Mouse (Mus musculus): ENCODE measurements around the gene Asna1.

- TF ChIP-seq CTCF (IDR thresholded peaks at IDR 0.05; ENCODE audit: control insufficient read depth, insufficient read depth, insufficient read length) (no peak), MYOG (IDR thresholded peaks at IDR 0.05; ENCODE audit: control insufficient read depth, extremely low read depth, insufficient read length) (no peak), MAX (IDR thresholded peaks at IDR 0.05) (no peak), USF1 (IDR thresholded peaks at IDR 0.05; ENCODE audit: low read depth) (no peak), FOSL1 (IDR thresholded peaks at IDR 0.05; ENCODE audit: insufficient read depth, low read length, poor library complexity, severe bottlenecking) (no peak), CEBPB (IDR thresholded peaks at IDR 0.05; ENCODE audit: low read depth) (no peak)
Measured at GRCm38 (mm10) chr8:84989311-84989731, 35.8 kb downstream of the Asna1 start.
